Mouse (Mus musculus) thymus, adult 2 months (tissue): Measurements from ENCODE around the gene Apba1. TPM values are rescaled to one million over a fixed set of nuclear protein-coding genes. Genes with fewer than 3 reads are reported as not detected.

ENCODE experiments used
- DNase-seq: peaks from one replicate; pipeline ENCODE4 v3.0.0; 2021
- H3K27ac ChIP-seq: fragments of 200-500 bp; 2 replicates; pipeline ENCODE4 v1.5.1; 2012; ENCODE audit warnings: low read length, control low read depth; ENCODE audit not compliant: control insufficient read depth, insufficient read depth
- H3K27me3 ChIP-seq: fragments of 200-500 bp; 2 replicates; pipeline ENCODE4 v1.6.1; 2012; ENCODE audit warnings: mild to moderate bottlenecking, low read length, moderate library complexity, mixed read lengths; ENCODE audit not compliant: control insufficient read depth, insufficient read depth
- H3K36me3 ChIP-seq: fragments of 200-500 bp; 2 replicates; pipeline ENCODE4 v1.6.1; 2012; ENCODE audit warnings: mild to moderate bottlenecking, low read length, moderate library complexity; ENCODE audit not compliant: control insufficient read depth, insufficient read depth
- H3K4me1 ChIP-seq: fragments of 200-500 bp; replicated peaks from 2 replicates; pipeline ENCODE4 v1.6.1; 2012; ENCODE audit warnings: low read length; ENCODE audit not compliant: control insufficient read depth, insufficient read depth
- H3K4me3 ChIP-seq: fragments of 200-500 bp; 2 replicates; pipeline ENCODE4 v1.5.1; 2012; ENCODE audit warnings: mild to moderate bottlenecking, low read length, control low read depth, moderate library complexity; ENCODE audit not compliant: control insufficient read depth, insufficient read depth
- CTCF ChIP-seq: fragments of 200-500 bp; IDR thresholded peaks from 2 replicates; pipeline ENCODE4 v1.5.1; 2012; ENCODE audit warnings: mild to moderate bottlenecking, control low read depth, low read length, moderate library complexity, borderline replicate concordance; ENCODE audit not compliant: control insufficient read depth, poor library complexity, insufficient read depth; ENCODE audit errors: extremely low read depth
- POLR2A ChIP-seq: fragments of 200-500 bp; IDR thresholded peaks from 2 replicates; pipeline ENCODE4 v1.6.1; 2012; ENCODE audit warnings: mild to moderate bottlenecking, low read length, control low read depth, moderate library complexity; ENCODE audit not compliant: control insufficient read depth, poor library complexity, insufficient read depth; ENCODE audit errors: extremely low read depth
- WGBS: fragments of 180-500 bp; shearing (Covaris S2); methylation state at CpG from one replicate; pipeline ENCODE4 v1.1.7; 2018; 5-methylcytosine and 5-hydroxymethylcytosine counted together
- polyA plus RNA-seq: library from polyadenylated mRNA; depleted of rRNA; stranded (reverse); fragments of >200 nt; gene quantifications from 2 replicates; pipeline ENCODE4 v1.2.3, GENCODE M21; 2012

Gene Apba1
- polyA plus RNA-seq, 1 experiment: 3.6 TPM

DNA sequence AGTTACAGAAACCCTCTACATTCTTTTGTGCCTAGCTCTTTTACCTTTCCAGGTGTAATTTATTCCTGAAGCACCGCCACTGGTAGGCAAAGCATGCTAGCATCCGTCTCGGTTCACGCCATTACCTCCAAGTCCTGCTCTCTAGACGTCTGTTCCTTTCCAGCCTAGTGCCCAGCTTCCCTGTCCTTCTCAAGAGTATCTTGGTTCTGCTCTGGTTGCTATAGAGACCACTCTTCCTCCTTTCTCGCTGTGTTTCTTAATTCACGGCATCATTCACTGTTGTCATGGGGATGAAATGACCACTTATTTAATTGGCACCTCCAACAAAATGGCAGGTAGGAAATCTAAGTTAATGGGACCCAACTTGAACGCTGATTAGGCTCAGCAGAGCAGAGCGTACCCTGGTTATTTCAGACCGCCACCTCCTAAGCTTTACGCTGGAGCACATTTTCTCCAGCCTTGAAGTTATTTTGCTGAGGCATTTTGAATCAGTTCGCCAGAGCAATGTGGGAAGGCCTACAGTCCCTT is 182.8 kb downstream of the Apba1 start:
- Histone ChIP-seq H3K36me3 (no peaks in the 10 kb centered on the region), H3K27me3 (no peaks in the 10 kb centered on the region), H3K27ac (no peak overlapping the region), H3K4me1 (no peaks in the 10 kb centered on the region), H3K4me3 (no peak overlapping the region)
- no peak for TF ChIP-seq CTCF
- no peak for TF ChIP-seq POLR2A
- 87% methylated on average over 12 of the region's 12 CpGs for WGBS
- no peak for DNase-seq

DNA sequence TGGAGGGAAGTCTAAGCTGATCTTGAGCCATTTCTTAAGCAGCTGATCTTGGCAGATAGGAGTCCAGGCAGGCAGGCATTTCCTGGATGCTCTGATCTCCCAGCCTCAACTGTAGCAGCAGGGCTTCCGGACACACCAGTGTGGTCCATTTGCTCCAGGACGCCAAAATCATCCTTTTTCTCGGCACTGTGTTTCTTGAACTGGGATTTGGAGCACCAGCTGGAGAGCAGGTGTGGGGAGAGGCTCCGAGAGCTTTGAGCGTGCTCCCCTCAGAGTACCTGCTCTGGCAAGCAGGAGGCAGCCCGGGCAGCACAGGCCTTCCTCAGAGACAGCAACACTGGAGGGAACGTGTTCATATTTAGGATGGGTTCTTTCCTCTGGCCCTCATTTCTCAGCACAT is 184.2 kb downstream of the Apba1 start:
- no peak overlapping the region for H3K27ac ChIP-seq
- TF ChIP-seq CTCF (no peak), POLR2A (no peak)
- no peak overlapping the region for H3K4me3 ChIP-seq
- H3K36me3 ChIP-seq: no peaks in the 10 kb centered on the region
- H3K4me1 ChIP-seq: no peaks in the 10 kb centered on the region
- H3K27me3 ChIP-seq: no peaks in the 10 kb centered on the region
- WGBS: 88% methylated on average over 7 of the region's 7 CpGs
- DNase-seq: no peak

DNA sequence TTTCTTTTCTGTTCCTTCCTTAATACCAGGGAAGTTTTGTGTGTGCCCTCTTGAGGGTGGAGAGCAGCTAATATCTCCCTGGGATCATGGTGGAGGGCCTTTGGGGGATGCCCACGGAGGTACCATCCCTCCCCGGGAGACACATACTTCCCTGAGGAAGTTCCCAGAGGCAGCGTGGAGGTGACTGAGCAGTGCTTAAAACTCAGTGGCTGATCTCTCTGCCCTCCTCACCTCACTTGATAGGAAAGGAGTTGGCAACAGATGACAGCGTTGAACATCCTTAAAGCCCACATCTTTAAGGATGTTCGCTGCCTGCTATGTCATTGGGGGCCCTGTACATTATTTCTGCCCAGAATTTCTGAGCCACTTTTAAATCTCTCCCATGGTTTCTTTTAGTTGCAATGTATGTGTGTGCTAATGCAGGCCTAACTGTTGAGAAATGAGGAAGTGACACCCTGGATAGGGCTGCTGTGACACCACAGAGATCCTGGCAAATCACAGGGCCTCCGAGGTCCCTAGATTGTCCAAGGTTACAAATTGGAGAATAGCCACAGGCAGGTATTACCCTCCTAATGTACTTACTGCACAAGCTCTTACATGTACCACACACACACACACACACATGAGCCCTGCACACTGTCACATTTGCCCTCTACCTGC is 187.5 kb downstream of the Apba1 start:
- no peak for TF ChIP-seq POLR2A
- DNase-seq: no peak
- 66% methylated on average over 6 of the region's 6 CpGs for WGBS
- Histone ChIP-seq H3K4me1 (no peaks in the 10 kb centered on the region), H3K4me3 (no peak overlapping the region), H3K27me3 (no peaks in the 10 kb centered on the region), H3K27ac (no peak overlapping the region), H3K36me3 (no peaks in the 10 kb centered on the region)

DNA sequence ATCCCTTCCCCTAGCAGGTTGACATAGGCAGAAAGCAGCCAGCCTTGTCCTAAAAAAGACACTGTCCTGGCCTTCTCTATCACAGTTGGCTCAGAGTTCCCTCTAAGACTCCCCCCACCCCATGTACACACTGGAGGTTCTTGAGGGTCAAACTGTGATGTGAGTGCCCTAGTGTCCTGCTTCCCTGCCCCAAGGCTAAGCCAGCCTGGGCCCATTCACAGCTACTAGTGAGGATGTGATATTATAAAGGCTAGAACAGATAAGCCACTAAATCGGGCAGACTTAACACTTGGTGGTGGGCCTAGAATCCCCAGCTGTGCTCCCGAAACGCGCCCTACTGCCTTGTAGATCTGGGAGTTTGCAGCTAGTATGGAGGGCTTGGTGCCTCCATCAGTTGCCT is 188.1 kb downstream of the Apba1 start:
- Histone ChIP-seq H3K27ac (no peak overlapping the region), H3K4me1 (no peaks in the 10 kb centered on the region), H3K4me3 (no peak overlapping the region), H3K27me3 (no peaks in the 10 kb centered on the region), H3K36me3 (no peaks in the 10 kb centered on the region)
- no peak for TF ChIP-seq POLR2A
- TF ChIP-seq CTCF: no peak
- 96% methylated on average over 4 of the region's 4 CpGs for WGBS
- no peak for DNase-seq

DNA sequence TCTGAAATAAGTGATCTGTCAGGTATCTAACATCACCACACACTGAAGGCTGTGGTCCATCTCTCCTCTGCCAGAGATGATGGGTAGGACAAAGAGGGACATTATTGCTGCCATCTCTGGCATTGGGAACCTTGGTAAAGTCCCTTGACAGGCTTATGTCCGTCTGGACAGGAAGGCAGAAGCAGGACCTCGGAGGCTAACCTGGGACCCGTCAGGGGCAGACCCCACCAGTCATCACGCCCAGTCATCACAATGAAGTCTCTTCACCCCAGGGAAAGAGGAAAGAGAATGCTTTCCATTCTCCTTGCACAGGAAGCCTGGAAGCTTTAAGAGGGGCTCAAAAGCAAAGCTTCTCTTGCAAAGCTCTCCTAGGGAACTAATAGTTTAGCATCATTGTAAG is 189.2 kb downstream of the Apba1 start:
- Histone ChIP-seq H3K4me3 (no peak overlapping the region), H3K4me1 (no peaks in the 10 kb centered on the region), H3K27me3 (no peaks in the 10 kb centered on the region), H3K36me3 (no peaks in the 10 kb centered on the region), H3K27ac (no peak overlapping the region)
- TF ChIP-seq CTCF (no peak), POLR2A (no peak)
- WGBS: 83% methylated on average over 4 of the region's 4 CpGs
- DNase-seq: no peak

DNA sequence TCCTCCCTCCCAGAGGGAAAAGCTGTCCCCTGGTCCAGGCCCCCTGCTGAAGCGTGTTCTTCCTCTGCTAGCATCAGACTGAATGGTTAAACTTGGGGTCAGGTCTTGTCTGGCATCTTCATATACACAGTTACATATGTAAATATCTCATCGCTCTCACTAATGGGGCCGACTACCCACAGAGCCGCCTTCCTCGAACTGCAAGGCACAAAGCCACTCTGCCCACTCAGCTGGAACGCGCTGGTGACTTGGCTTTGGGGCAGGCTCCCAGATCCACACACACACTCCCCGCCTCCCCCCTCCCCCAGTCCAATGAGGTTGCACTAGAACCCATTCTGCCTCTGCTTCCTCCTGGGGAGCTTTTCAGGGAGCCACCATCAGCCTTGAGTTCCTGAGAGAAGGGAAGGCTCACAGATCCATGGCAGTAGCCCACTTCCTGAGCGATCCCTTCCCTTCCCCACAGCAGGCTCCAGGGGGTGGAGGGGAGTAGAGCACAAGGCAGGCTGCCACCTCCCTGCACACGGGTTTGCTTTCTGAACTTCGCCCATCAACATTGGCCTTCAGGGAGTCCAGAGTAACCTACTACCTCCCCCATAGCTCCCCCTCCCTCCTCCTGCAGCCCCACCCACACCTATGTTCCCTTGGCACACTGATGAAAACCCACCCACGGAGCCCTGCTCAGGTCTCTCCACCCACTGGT is 189.8 kb downstream of the Apba1 start:
- 77% methylated on average over 12 of the region's 12 CpGs for WGBS
- Histone ChIP-seq H3K27ac (no peak overlapping the region), H3K4me1 (no peaks in the 10 kb centered on the region), H3K4me3 (no peak overlapping the region), H3K27me3 (no peaks in the 10 kb centered on the region), H3K36me3 (no peaks in the 10 kb centered on the region)
- no peak for TF ChIP-seq POLR2A
- TF ChIP-seq CTCF: no peak
- DNase-seq: no peak

DNA sequence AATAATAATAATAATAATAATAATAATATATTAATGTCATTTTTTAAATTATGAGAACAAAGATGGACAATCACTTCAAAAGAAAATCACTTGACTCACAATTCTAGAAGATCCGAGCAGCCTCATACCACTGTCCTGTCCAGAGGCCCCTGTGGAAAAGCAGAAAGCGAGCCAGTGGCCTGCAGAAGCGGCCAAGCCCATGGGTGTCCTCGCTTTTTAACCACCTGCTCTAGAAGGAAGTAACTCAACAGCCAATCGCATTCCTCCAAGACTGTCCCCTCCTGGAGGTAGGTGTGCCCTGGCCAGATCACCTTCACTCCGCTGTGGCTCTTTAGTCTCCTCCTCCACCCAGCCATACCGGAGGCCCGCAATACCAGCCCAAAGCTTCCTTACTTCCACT is 196.8 kb downstream of the Apba1 start:
- Histone ChIP-seq H3K4me1 (no peaks in the 10 kb centered on the region), H3K27me3 (no peaks in the 10 kb centered on the region), H3K4me3 (no peak overlapping the region), H3K36me3 (no peaks in the 10 kb centered on the region), H3K27ac (no peak overlapping the region)
- 95% methylated on average over 8 of the region's 8 CpGs for WGBS
- TF ChIP-seq POLR2A (no peak), CTCF (no peak)
- DNase-seq: no peak
